Mouse (Mus musculus): Measurements from ENCODE around the gene A730071L15Rik. TPM values are rescaled to one million over a fixed set of nuclear protein-coding genes. Genes with fewer than 3 reads are reported as not detected.

Gene A730071L15Rik
- polyA plus RNA-seq, 2 experiments from 2014 or later = 0.56 TPM; not detected in 1

GRCm38 (mm10) chr11:6183246-6183645 is 16.6 kb upstream of the A730071L15Rik start:
- ATAC-seq = no peak

- peak; percentile 56 for ATAC-seq
These were observed 15.5 kb upstream of the A730071L15Rik start for GRCm38 (mm10) chr11:6184202-6184935.

GRCm38 (mm10) chr11:6187399-6187798 is 12.4 kb upstream of the A730071L15Rik start:
- ATAC-seq = peak; percentile 5

- peak; percentile 52 for ATAC-seq
These were observed 12.0 kb upstream of the A730071L15Rik start for GRCm38 (mm10) chr11:6187878-6188277.

GRCm38 (mm10) chr11:6196780-6197179 is 3.0 kb upstream of the A730071L15Rik start:
- ATAC-seq = no peak

- ATAC-seq = no peak
These were observed 1.4 kb upstream of the A730071L15Rik start for GRCm38 (mm10) chr11:6198449-6198848.

GRCm38 (mm10) chr11:6200087-6200569 is 299 bp downstream of the A730071L15Rik start, which contains the start of gene Nudcd3:
Gene Nudcd3, minus strand, starts transcription at chr11:6200415.
- peak; percentile 91 for ATAC-seq

- ATAC-seq = peak; percentile 16
These were observed 741 bp downstream of the A730071L15Rik start for GRCm38 (mm10) chr11:6200570-6200969.

- no peak for ATAC-seq
These were observed 7.3 kb downstream of the A730071L15Rik start for GRCm38 (mm10) chr11:6207090-6207489.

GRCm38 (mm10) chr11:6208158-6208557 is 8.3 kb downstream of the A730071L15Rik start:
- no peak for ATAC-seq

- ATAC-seq = no peak
These were observed 17.0 kb downstream of the A730071L15Rik start for GRCm38 (mm10) chr11:6216834-6217233.

- ATAC-seq = no peak
These were observed 18.5 kb downstream of the A730071L15Rik start for GRCm38 (mm10) chr11:6218189-6218896.

- ATAC-seq = no peak
These were observed 20.1 kb downstream of the A730071L15Rik start for GRCm38 (mm10) chr11:6219967-6220366.

GRCm38 (mm10) chr11:6222187-6222586 is 22.4 kb downstream of the A730071L15Rik start:
- ATAC-seq = no peak

- no peak for ATAC-seq
These were observed 24.9 kb downstream of the A730071L15Rik start for GRCm38 (mm10) chr11:6224541-6225229.

GRCm38 (mm10) chr11:6230012-6230411 is 30.2 kb downstream of the A730071L15Rik start, which contains the start of gene Npc1l1:
Gene Npc1l1, minus strand, starts transcription at chr11:6230143.
- ATAC-seq = no peak

- ATAC-seq = no peak
These were observed 33.2 kb downstream of the A730071L15Rik start for GRCm38 (mm10) chr11:6233025-6233424.

- no peak for ATAC-seq
These were observed 44.9 kb downstream of the A730071L15Rik start for GRCm38 (mm10) chr11:6244707-6245106.

Other genes starting within 250 kb of the A730071L15Rik start
- gene Gck, start 249.9 kb upstream of the A730071L15Rik start, polyA plus RNA-seq (2017; shearing (Covaris generic)) = not detected
- 10 to 100 TPM; 28.1 to 31.5 TPM for gene Ykt6, start 244.3 kb upstream of the A730071L15Rik start, polyA plus RNA-seq (2017; shearing (Covaris generic))
- 10 to 100 TPM in 1 of 2 experiments, 1 to 10 TPM in 1; 4.2 to 19.3 TPM for gene Camk2b, start 133.7 kb upstream of the A730071L15Rik start, polyA plus RNA-seq (2017; shearing (Covaris generic))
- 10 to 100 TPM; 32.3 to 52.0 TPM for gene Nudcd3, start 386 bp downstream of the A730071L15Rik start, polyA plus RNA-seq (2017; shearing (Covaris generic))
- under 1 TPM; 0.07 to 0.13 TPM for gene Npc1l1, start 30.1 kb downstream of the A730071L15Rik start, polyA plus RNA-seq (2017; shearing (Covaris generic))
- gene Ddx56, start 67.7 kb downstream of the A730071L15Rik start, polyA plus RNA-seq (2017; shearing (Covaris generic)) = 100 to 1,000 TPM in 1 of 2 experiments, 10 to 100 TPM in 1; 90.0 to 123 TPM
- gene Tmed4, start 74.8 kb downstream of the A730071L15Rik start, polyA plus RNA-seq (2017; shearing (Covaris generic)) = 10 to 100 TPM; 76.3 to 100.0 TPM
- 100 to 1,000 TPM; 146 to 237 TPM for gene Ogdh, start 91.6 kb downstream of the A730071L15Rik start, polyA plus RNA-seq (2017; shearing (Covaris generic))
- 10 to 100 TPM; 46.5 to 67.2 TPM for gene Zmiz2, start 189.0 kb downstream of the A730071L15Rik start, polyA plus RNA-seq (2017; shearing (Covaris generic))
- 1,000 to 10,000 TPM; 2,528 to 2,595 TPM for gene Ppia, start 215.4 kb downstream of the A730071L15Rik start, polyA plus RNA-seq (2017; shearing (Covaris generic))
- 100 to 1,000 TPM; 147 to 164 TPM for gene H2afv, start 244.4 kb downstream of the A730071L15Rik start, polyA plus RNA-seq (2017; shearing (Covaris generic))

All from CD4-positive, CD25-positive, alpha-beta regulatory T cell, adult 4 months (primary cell).